Mouse (Mus musculus): Measurements from ENCODE around the gene Foxg1.

DNA sequence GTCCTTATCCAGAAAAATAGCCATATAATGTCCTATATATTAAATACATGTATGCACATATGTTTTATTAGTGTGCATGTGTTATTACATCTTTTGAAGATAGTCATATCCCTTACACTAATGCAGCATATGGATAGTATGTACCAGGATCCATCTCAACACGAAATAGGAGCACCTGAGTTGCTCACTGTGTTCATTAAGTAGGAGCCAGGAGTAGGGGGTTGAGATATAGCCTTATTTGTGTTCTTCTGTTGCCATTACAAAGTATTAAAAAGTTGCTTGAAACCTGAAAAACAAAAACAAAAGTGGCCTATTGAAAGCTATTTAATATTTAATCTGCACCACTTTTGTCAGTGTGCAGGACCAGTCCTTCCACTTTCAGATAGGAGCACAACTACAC, 11.7 kb downstream of the Foxg1 start:
- TF ChIP-seq POLR2A (IDR thresholded peaks at IDR 0.05; ENCODE audit: borderline replicate concordance, extremely low read depth, insufficient read depth, insufficient read length, poor library complexity, severe bottlenecking) (no peak), CTCF (IDR thresholded peaks at IDR 0.05; ENCODE audit: borderline replicate concordance, extremely low read depth, insufficient read depth, insufficient read length) (no peak)
